Mouse (Mus musculus): ENCODE data around the gene Olfr1252. TPM values are rescaled to one million over a fixed set of nuclear protein-coding genes. Genes with fewer than 3 reads are reported as not detected.

The Olfr1252 gene
- not detected in 2 replicates for polyA plus RNA-seq (2012; rRNA removed)

DNA sequence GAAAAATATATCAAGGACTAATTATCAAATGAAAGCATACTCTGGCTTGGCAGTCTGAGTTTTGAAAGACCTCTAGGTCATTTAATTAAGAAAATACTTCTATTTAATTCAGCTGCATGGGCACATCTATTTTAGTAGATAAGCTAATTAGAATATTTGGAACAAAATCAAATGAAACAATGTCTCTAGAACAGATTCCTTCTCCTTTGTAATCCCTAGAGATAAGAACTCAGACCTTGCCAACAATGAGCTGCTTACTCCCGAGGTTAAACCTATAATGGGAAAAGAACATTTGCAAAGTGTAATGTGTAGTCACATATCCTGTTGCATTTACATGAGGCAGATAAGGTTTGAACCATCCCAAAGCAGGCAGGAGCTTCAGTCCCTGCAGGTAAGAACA lies at the start of gene Olfr1252:
TSS of gene Olfr1252 (minus strand) at position 101 of the 400 bp plus-strand sequence.

DNA sequence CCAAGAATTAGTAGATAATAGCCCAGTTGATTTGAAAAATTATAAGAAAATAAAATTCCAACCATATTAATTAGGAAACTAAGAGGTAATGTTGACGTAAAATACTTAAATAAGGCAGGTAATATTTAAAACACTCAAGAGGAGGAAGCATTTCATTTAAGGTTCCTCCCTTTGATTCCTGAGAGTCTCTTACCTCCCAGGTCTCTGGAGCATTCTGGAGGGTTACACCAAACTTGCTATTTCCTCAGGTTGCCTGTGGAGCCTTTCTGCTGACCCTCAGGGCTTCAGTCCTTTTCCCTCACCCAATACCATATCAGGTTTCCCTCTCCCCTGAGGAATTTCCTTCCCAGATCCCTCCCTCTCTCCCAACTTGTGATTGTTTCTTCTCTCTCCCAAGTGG lies 32.2 kb upstream of the Olfr1252 start, which contains the start of gene Olfr1253:
TSS of gene Olfr1253 (minus strand) at position 101 of the 400 bp plus-strand sequence.

DNA sequence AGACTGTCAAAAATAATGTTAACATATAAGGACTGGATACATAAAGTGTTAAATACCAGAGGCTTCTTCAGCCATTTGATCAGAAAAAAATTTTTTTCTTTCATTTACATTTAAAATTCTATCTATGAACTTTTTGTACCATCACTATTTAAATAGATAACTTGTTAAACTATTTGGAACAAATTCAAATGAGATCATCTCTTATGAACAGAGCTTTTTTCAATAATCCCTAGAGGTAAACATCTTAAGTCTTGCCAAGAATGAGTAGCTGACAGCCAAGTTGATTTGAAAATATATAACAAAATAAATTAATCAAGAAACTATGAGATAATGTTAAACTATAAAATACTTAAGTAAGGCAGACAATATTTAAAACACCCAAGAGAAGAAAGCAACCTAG lies 53.0 kb downstream of the Olfr1252 start, which contains the start of gene Olfr1251:
TSS of gene Olfr1251 (minus strand) at position 101 of the 400 bp plus-strand sequence.

Other genes with a start within 250 kb of the Olfr1252 start
- gene Olfr1241, start 237.9 kb downstream of the Olfr1252 start, polyA plus RNA-seq (2012; rRNA removed), result not detected in 2 replicates
- not detected in 2 replicates for gene Olfr1242, start 226.7 kb downstream of the Olfr1252 start, polyA plus RNA-seq (2012; rRNA removed)
- not detected in 2 replicates for gene Olfr1243, start 193.5 kb downstream of the Olfr1252 start, polyA plus RNA-seq (2012; rRNA removed)
- gene Olfr1245, start 146.6 kb downstream of the Olfr1252 start, polyA plus RNA-seq (2012; rRNA removed), result not detected in 2 replicates
- gene Olfr1246, start 131.9 kb downstream of the Olfr1252 start, polyA plus RNA-seq (2012; rRNA removed), result not detected in 2 replicates
- not detected in 2 replicates for gene Olfr1247, start 110.9 kb downstream of the Olfr1252 start, polyA plus RNA-seq (2012; rRNA removed)
- gene Olfr1248, start 106.8 kb downstream of the Olfr1252 start, polyA plus RNA-seq (2012; rRNA removed), result not detected in 2 replicates
- gene Olfr1249, start 90.0 kb downstream of the Olfr1252 start, polyA plus RNA-seq (2012; rRNA removed), result not detected in 2 replicates
- gene Olfr1250, start 63.5 kb downstream of the Olfr1252 start, polyA plus RNA-seq (2012; rRNA removed), result not detected in 2 replicates
- not detected in 2 replicates for gene Olfr1251, start 53.1 kb downstream of the Olfr1252 start, polyA plus RNA-seq (2012; rRNA removed)
- not detected in 2 replicates for gene Olfr1253, start 32.1 kb upstream of the Olfr1252 start, polyA plus RNA-seq (2012; rRNA removed)
- gene Olfr1254, start 68.6 kb upstream of the Olfr1252 start, polyA plus RNA-seq (2012; rRNA removed), result not detected in 2 replicates
- not detected in 2 replicates for gene Olfr1255, start 87.0 kb upstream of the Olfr1252 start, polyA plus RNA-seq (2012; rRNA removed)
- gene Olfr1256, start 116.5 kb upstream of the Olfr1252 start, polyA plus RNA-seq (2012; rRNA removed), result not detected in 2 replicates
- not detected in 2 replicates for gene Olfr48, start 123.2 kb upstream of the Olfr1252 start, polyA plus RNA-seq (2012; rRNA removed)
- not detected in 2 replicates for gene Olfr1257, start 153.4 kb upstream of the Olfr1252 start, polyA plus RNA-seq (2012; rRNA removed)
- not detected in 2 replicates for gene Olfr1258, start 202.3 kb upstream of the Olfr1252 start, polyA plus RNA-seq (2012; rRNA removed)
- gene Olfr1259, start 223.7 kb upstream of the Olfr1252 start, polyA plus RNA-seq (2012; rRNA removed), result not detected in 2 replicates
- not detected in 2 replicates for gene Olfr1260, start 249.3 kb upstream of the Olfr1252 start, polyA plus RNA-seq (2012; rRNA removed)